Mouse (Mus musculus) liver, embryonic 14.5 days (tissue): ENCODE results near the gene Sec63. TPM values are rescaled to one million over a fixed set of nuclear protein-coding genes. Genes with fewer than 3 reads are reported as not detected.

Experiments
- ATAC-seq: fragments of 200-750 bp; cut with Nextera tagmentation; 2 replicates; pipeline ENCODE4 v1.8.0; 2017; ENCODE audit warnings: moderate number of reproducible peaks, mild to moderate bottlenecking, moderate library complexity; ENCODE audit not compliant: insufficient read depth
- DNase-seq, 3 experiments: peaks; one replicate each; pipeline ENCODE4 v3.0.0-alpha.2; 2012 to 2013; ENCODE audit warnings: low read depth in 3 of 3, low spot score in 3 of 3
- H3K27ac ChIP-seq: fragments of 300-500 bp; sonication (generic); 2 replicates; pipeline ENCODE4 v1.5.1; 2014; ENCODE audit warnings: moderate library complexity, mild to moderate bottlenecking, control low read depth, inconsistent platforms
- H3K27me3 ChIP-seq: fragments of 300-500 bp; sonication (generic); 2 replicates; pipeline ENCODE4 v1.6.1; 2014; ENCODE audit warnings: mild to moderate bottlenecking, low read length, moderate library complexity; ENCODE audit not compliant: control insufficient read depth, insufficient read depth
- H3K36me3 ChIP-seq: fragments of 300-500 bp; sonication (generic); replicated peaks from 2 replicates; pipeline ENCODE4 v1.6.1; 2014; ENCODE audit warnings: low read depth; ENCODE audit not compliant: control insufficient read depth, insufficient read depth
- H3K4me1 ChIP-seq, 2 experiments: fragments of 200-500 bp in 1 of 2; fragments of 300-500 bp in 1 of 2; sonication (generic) in 1 of 2; replicated peaks; 2 replicates each; pipeline ENCODE4 v1.6.1; 2012 to 2014; ENCODE audit warnings: antibody characterized with exemption in 1 of 2, inconsistent platforms in 1 of 2, low read length in 1 of 2; ENCODE audit not compliant: control insufficient read depth in 2 of 2, insufficient read depth in 2 of 2
- H3K4me2 ChIP-seq: fragments of 300-500 bp; sonication (generic); 2 replicates; pipeline ENCODE4 v1.6.1; 2014; ENCODE audit warnings: low read depth, mild to moderate bottlenecking, control low read depth, moderate library complexity
- H3K4me3 ChIP-seq, 2 experiments: fragments of 200-500 bp in 1 of 2; fragments of 300-500 bp in 1 of 2; sonication (generic) in 1 of 2; 2 replicates each; pipeline ENCODE4 v1.5.1; 2012 to 2014; ENCODE audit warnings: low read depth in 2 of 2, low read length in 2 of 2, mild to moderate bottlenecking in 2 of 2, control low read depth in 1 of 2, inconsistent platforms in 1 of 2, moderate library complexity in 1 of 2; ENCODE audit not compliant: insufficient read depth in 1 of 2
- H3K9ac ChIP-seq: fragments of 300-500 bp; sonication (generic); replicated peaks from 2 replicates; pipeline ENCODE4 v1.6.1; 2014; ENCODE audit warnings: mild to moderate bottlenecking, control low read depth, moderate library complexity
- H3K9me3 ChIP-seq: fragments of 300-500 bp; sonication (generic); 2 replicates; pipeline ENCODE4 v1.6.1; 2016; ENCODE audit warnings: low read length, mixed read lengths; ENCODE audit not compliant: control insufficient read depth
- CTCF ChIP-seq: IDR thresholded peaks from 2 replicates; pipeline ENCODE4 v1.5.1; 2016; ENCODE audit warnings: antibody characterized with exemption, low read depth, control low read depth
- EP300 ChIP-seq: IDR thresholded peaks from 2 replicates; pipeline ENCODE4 v1.6.1; 2016; ENCODE audit warnings: antibody characterized with exemption, low read depth
- WGBS: fragments of 180-500 bp; shearing (Covaris S2); extraction: QIAGEN DNeasy Blood & Tissue Kit; methylation state at CpG from one replicate; pipeline ENCODE4 v1.1.7; 2014; ENCODE audit not compliant: insufficient replicate concordance; 5-methylcytosine and 5-hydroxymethylcytosine counted together
- polyA plus RNA-seq, 2 experiments: library from polyadenylated mRNA; depleted of rRNA in 1 of 2; stranded (reverse) in 1 of 2; unstranded in 1 of 2; fragments of >200 nt; fragmentation: Nextera tagmentation in 1 of 2; extraction: Ambion mirVana in 1 of 2; gene quantifications; 2 replicates each; pipeline versions ENCODE4 v1.2.1 to v1.2.3; 2012 to 2014

The Sec63 gene
- polyA plus RNA-seq, 2 experiments = 7.5 to 10.7 TPM

GRCm38 (mm10) chr10:42825923-42826322, 64.6 kb downstream of the Sec63 start:
- no peaks in the 10 kb centered on the region for H3K4me1 ChIP-seq
- no peak for TF ChIP-seq EP300
- no peak for TF ChIP-seq CTCF
- ATAC-seq (no peak), DNase-seq (no peak)
- H3K27me3 ChIP-seq = no peaks in the 10 kb centered on the region
- H3K27ac ChIP-seq = no peak overlapping the region
- H3K4me2 ChIP-seq = no peak overlapping the region
- H3K9me3 ChIP-seq = no peaks in the 10 kb centered on the region
- H3K9ac ChIP-seq = no peak overlapping the region
- peaks cover 16% of the 10 kb centered on the region for H3K36me3 ChIP-seq
- no peak overlapping the region for H3K4me3 ChIP-seq
- WGBS = 78% methylated on average over 6 of the region's 6 CpGs

GRCm38 (mm10) chr10:42827155-42827554, 65.9 kb downstream of the Sec63 start:
- H3K27ac ChIP-seq = no peak overlapping the region
- peaks cover 17% of the 10 kb centered on the region; the same call in 1 of the 2 replicates for H3K36me3 ChIP-seq
- no peak overlapping the region for H3K4me2 ChIP-seq
- H3K4me3 ChIP-seq = no peak overlapping the region
- 85% methylated on average over 5 of the region's 5 CpGs for WGBS
- H3K9me3 ChIP-seq = no peaks in the 10 kb centered on the region
- DNase-seq (no peak), ATAC-seq (no peak)
- no peak overlapping the region for H3K9ac ChIP-seq
- no peak for TF ChIP-seq CTCF
- no peak for TF ChIP-seq EP300
- no peaks in the 10 kb centered on the region for H3K4me1 ChIP-seq
- no peaks in the 10 kb centered on the region for H3K27me3 ChIP-seq

- Histone ChIP-seq H3K27ac (no peak overlapping the region), H3K27me3 (no peaks in the 10 kb centered on the region), H3K9ac (no peak overlapping the region), H3K4me3 (no peak overlapping the region), H3K4me2 (no peak overlapping the region), H3K9me3 (no peaks in the 10 kb centered on the region), H3K4me1 (no peaks in the 10 kb centered on the region), H3K36me3 (peaks cover 10% of the 10 kb centered on the region; the same call in 1 of the 2 replicates)
- TF ChIP-seq EP300 (no peak), CTCF (no peak)
- ATAC-seq = no peak
- 75% methylated on average over 2 of the region's 2 CpGs for WGBS
- DNase-seq = no peak
Measured at GRCm38 (mm10) chr10:42830007-42830406, 68.7 kb downstream of the Sec63 start.

GRCm38 (mm10) chr10:42830409-42830808, 69.1 kb downstream of the Sec63 start:
- peaks cover 10% of the 10 kb centered on the region; the same call in 1 of the 2 replicates for H3K36me3 ChIP-seq
- TF ChIP-seq CTCF (no peak), EP300 (no peak)
- peak; percentile 39; the same call in 1 of the 2 replicates for ATAC-seq

GRCm38 (mm10) chr10:42832677-42833076, 71.4 kb downstream of the Sec63 start:
- no peak overlapping the region for H3K4me3 ChIP-seq
- no peaks in the 10 kb centered on the region for H3K4me1 ChIP-seq
- no peak for TF ChIP-seq EP300
- TF ChIP-seq CTCF = peak; percentile 34
- no peaks in the 10 kb centered on the region for H3K9me3 ChIP-seq
- no peak for ATAC-seq
- peaks cover 9% of the 10 kb centered on the region; the same call in 1 of the 2 replicates for H3K36me3 ChIP-seq
- no peaks in the 10 kb centered on the region for H3K27me3 ChIP-seq
- WGBS = 62% methylated on average over 4 of the region's 4 CpGs
- no peak overlapping the region for H3K4me2 ChIP-seq
- H3K27ac ChIP-seq = no peak overlapping the region
- no peak overlapping the region for H3K9ac ChIP-seq
- DNase-seq = no peak

More at GRCm38 (mm10) chr10:42830409-42830808, 69.1 kb downstream of the Sec63 start:
- Histone ChIP-seq H3K4me2 (no peak overlapping the region), H3K4me3 (no peak overlapping the region), H3K27ac (no peak overlapping the region), H3K9ac (no peak overlapping the region), H3K9me3 (no peaks in the 10 kb centered on the region), H3K27me3 (no peaks in the 10 kb centered on the region), H3K4me1 (no peaks in the 10 kb centered on the region)
- no peak for DNase-seq
- 68% methylated on average over 6 of the region's 6 CpGs for WGBS
